Mouse (Mus musculus) kidney, adult 10 weeks (tissue): ENCODE measurements around the gene Olfr154. TPM values are rescaled to one million over a fixed set of nuclear protein-coding genes. Genes with fewer than 3 reads are reported as not detected.

Source experiments
- polyA plus RNA-seq: library from polyadenylated mRNA; stranded (reverse); fragments of 350-450 nt; fragmentation: Illumina TruSeq; extraction: RNeasy Lipid Tissue Mini Kit (QIAGEN cat#74804); gene quantifications from one replicate; pipeline ENCODE4 v1.2.3, GENCODE M21; 2014; ENCODE audit warnings: low read depth, low replicate concordance

Gene Olfr154
- not detected for polyA plus RNA-seq

DNA sequence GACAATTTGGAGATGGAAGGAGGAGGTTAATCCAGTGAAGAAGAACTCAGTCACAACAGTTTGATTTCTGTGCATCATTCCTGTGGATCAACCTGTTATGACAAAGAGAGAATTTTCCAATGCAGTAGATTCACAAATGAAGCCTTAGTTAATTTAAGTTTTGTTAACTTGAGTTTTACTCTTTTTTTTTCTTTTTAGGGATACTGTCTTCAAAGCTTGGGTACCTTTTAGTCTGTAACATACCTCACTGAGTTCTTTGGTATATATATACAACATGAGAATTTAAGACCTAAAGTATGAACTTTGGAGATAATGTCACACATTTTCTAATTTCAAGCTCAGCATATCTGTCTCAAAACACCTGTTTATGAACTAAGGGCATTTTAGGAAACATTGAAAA, at the start of gene Olfr154:
Gene Olfr154, minus strand, starts transcription at position 101 of the 400 bp plus-strand sequence.

DNA sequence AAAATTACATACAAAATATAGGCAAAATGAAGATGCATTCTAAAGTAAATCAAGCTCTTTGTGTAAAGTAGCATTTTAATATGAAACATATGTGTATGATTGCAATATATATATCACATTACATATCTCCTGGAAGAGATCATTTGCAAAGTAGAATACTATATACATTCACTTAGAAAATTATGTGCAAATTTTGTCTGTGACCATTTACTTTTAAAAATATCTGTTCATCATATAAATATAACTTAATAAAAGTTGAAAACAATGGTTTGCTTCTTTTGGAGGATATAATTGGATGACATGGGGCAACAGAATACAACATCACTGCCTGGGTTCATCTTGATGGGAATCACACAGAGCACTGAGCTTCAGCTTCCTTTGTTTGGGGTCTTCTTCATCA, 24.9 kb upstream of the Olfr154 start, which contains the start of gene Olfr1008:
Gene Olfr1008, plus strand, starts transcription at position 301 of the 400 bp plus-strand sequence.

DNA sequence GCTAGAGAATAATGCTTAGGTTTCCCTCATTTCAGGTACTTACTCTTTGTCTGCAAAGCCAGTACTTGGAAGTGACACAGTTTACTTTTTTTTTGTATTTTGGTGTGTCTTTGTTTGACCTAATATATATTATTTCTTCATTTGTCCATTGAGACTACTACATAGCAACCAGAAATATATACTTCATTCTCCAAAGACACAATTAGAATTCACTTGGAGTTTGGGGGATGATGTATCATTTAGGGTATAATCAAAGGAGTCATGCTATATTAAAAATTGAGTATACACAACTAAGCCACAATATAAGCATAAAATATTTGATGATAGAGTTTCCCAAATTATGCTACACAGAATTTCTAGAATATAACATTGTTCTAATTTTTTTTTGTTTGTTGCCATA, 14.4 kb upstream of the Olfr154 start, which contains the start of gene Olfr1006:
Gene Olfr1006, minus strand, starts transcription at position 101 of the 400 bp plus-strand sequence.

DNA sequence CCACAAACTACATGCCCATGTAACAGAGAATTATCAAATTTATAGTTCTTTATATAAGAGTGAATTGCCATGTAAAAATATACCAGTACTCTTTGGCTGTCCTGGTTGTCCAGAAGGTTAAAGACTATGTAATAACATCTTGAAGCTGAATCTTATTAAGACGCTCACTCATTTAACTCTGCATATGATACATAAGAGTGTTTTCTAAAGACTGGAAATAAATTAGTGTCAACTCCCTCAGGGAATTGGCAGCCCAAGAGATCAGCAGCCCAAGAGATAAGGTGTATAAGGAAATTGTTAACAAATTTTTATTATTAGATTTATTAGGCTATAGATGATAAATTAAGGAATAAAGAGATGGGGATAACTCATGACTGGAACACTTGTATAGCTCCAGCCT, 13.7 kb downstream of the Olfr154 start, which contains the start of gene Olfr1002:
Gene Olfr1002, minus strand, starts transcription at position 101 of the 400 bp plus-strand sequence.

Other genes starting within 250 kb of the Olfr154 start
- not detected for gene Olfr993, start 249.6 kb downstream of the Olfr154 start, polyA plus RNA-seq
- gene Olfr994, start 228.0 kb downstream of the Olfr154 start, polyA plus RNA-seq, result not detected
- not detected for gene Olfr995, start 220.8 kb downstream of the Olfr154 start, polyA plus RNA-seq
- not detected for gene 4833423E24Rik, start 145.4 kb downstream of the Olfr154 start, polyA plus RNA-seq
- not detected for gene Olfr996, start 85.2 kb downstream of the Olfr154 start, polyA plus RNA-seq
- not detected for gene Olfr998, start 75.5 kb downstream of the Olfr154 start, polyA plus RNA-seq
- not detected for gene Olfr1000, start 52.6 kb downstream of the Olfr154 start, polyA plus RNA-seq
- gene Olfr1002, start 13.8 kb downstream of the Olfr154 start, polyA plus RNA-seq, result not detected
- gene Olfr1006, start 14.3 kb upstream of the Olfr154 start, polyA plus RNA-seq, result not detected
- not detected for gene Olfr1008, start 25.0 kb upstream of the Olfr154 start, polyA plus RNA-seq
- not detected for gene Olfr1009, start 51.0 kb upstream of the Olfr154 start, polyA plus RNA-seq
- gene Olfr1012, start 98.3 kb upstream of the Olfr154 start, polyA plus RNA-seq, result not detected
- not detected for gene Olfr1013, start 102.6 kb upstream of the Olfr154 start, polyA plus RNA-seq
- gene Olfr1014, start 108.3 kb upstream of the Olfr154 start, polyA plus RNA-seq, result not detected
- not detected for gene Olfr1015, start 117.6 kb upstream of the Olfr154 start, polyA plus RNA-seq
- not detected for gene Olfr1016, start 138.1 kb upstream of the Olfr154 start, polyA plus RNA-seq
- not detected for gene Olfr1018, start 154.0 kb upstream of the Olfr154 start, polyA plus RNA-seq
- gene Olfr1019, start 181.0 kb upstream of the Olfr154 start, polyA plus RNA-seq, result not detected
- gene Olfr1020, start 182.6 kb upstream of the Olfr154 start, polyA plus RNA-seq, result not detected
- not detected for gene Olfr1022, start 204.1 kb upstream of the Olfr154 start, polyA plus RNA-seq
- gene Olfr1023, start 221.2 kb upstream of the Olfr154 start, polyA plus RNA-seq, result not detected
- not detected for gene Olfr1024, start 240.6 kb upstream of the Olfr154 start, polyA plus RNA-seq